Mouse (Mus musculus): ENCODE results near the gene Gm45717. TPM values are rescaled to one million over a fixed set of nuclear protein-coding genes. Genes with fewer than 3 reads are reported as not detected.

The Gm45717 gene
- total and polyA plus RNA-seq, 3 experiments: not detected

DNA sequence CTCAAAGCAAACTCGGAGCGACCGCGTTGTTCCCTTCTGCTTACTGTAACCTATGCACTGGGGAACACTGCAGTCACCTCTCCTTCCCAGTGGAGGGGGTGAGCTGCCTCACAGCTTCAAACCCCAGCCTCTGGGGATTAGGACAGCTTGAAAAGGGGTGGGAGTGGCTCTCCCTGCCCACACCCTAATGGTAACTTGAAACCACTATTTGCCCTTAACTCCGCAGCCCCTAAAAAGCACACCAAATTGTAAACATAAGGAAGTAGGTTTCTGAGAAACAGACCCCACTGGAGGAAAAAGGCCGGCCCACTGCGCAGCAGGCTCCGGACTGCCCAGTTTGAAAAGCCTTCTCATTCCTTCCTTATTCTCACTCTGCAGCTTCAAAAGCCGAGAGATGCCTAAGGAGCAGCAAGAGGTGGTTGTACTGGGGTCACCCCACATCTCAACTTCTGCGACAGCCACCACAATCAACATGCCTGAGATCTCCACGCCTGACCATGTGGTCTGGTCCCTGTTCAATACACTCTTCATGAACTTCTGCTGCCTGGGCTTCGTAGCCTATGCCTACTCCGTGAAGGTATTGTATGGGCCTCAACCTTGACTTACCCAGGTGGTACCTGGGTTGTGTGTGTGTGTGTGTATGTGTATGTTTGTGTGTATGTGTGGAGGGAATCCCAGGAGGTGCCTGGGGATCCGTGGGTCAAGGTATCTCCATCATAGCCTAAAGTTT lies 12.3 kb upstream of the Gm45717 start:
- TF ChIP-seq CTCF (IDR thresholded peaks at IDR 0.05 in 2 of 3, conservative IDR thresholded peaks at IDR 0.05 in 1 of 3; ENCODE audit: control insufficient read depth in 1 of 3, insufficient read depth in 1 of 3, low read depth in 2 of 3, low read length in 3 of 3, poor library complexity in 1 of 3, severe bottlenecking in 1 of 3) (no peak), MAFK (IDR thresholded peaks at IDR 0.05; ENCODE audit: borderline replicate concordance, low read depth, low read length) (no peak), USF2 (IDR thresholded peaks at IDR 0.05; ENCODE audit: borderline replicate concordance in 1 of 2, insufficient read depth in 1 of 2, low read depth in 1 of 2, low read length in 2 of 2) (no peak), USF1 (IDR thresholded peaks at IDR 0.05; ENCODE audit: low read depth, low read length) (no peak), MAX (IDR thresholded peaks at IDR 0.05; ENCODE audit: low read length) (no peak), TBP (IDR thresholded peaks at IDR 0.05; ENCODE audit: low read depth, low read length) (no peak)
- H3K27me3 ChIP-seq (ENCODE audit: control insufficient read depth in 1 of 2, insufficient read depth in 2 of 2, low read length in 2 of 2): peaks cover 2 to 6% of the 10 kb centered on the region in 2 experiments
- H3K4me1 ChIP-seq (ENCODE audit: control insufficient read depth in 1 of 2, insufficient read depth in 2 of 2, low read length in 2 of 2): no peaks in the 10 kb centered on the region
- H3K4me3 ChIP-seq (ENCODE audit: control insufficient read depth in 1 of 2, insufficient read depth in 1 of 2, low read depth in 2 of 2, low read length in 2 of 2): no peak overlapping the region
- H3K9ac ChIP-seq (ENCODE audit: control insufficient read depth, low read depth, low read length, poor library complexity, severe bottlenecking): no peak overlapping the region
- no peaks in the 10 kb centered on the region for H3K36me3 ChIP-seq (ENCODE audit: control insufficient read depth in 1 of 2, insufficient read depth in 2 of 2, low read length in 2 of 2)
- no peaks in the 10 kb centered on the region for H3K9me3 ChIP-seq (replicated peaks; ENCODE audit: insufficient read depth, low read length)
- H3K27ac ChIP-seq (ENCODE audit: control insufficient read depth, low read depth, low read length): no peak overlapping the region
- no peaks in the 10 kb centered on the region for H3K79me2 ChIP-seq (ENCODE audit: control insufficient read depth, insufficient read depth, low read length, poor library complexity)
- DNase-seq (ENCODE audit: low read depth, low spot score): no peak

DNA sequence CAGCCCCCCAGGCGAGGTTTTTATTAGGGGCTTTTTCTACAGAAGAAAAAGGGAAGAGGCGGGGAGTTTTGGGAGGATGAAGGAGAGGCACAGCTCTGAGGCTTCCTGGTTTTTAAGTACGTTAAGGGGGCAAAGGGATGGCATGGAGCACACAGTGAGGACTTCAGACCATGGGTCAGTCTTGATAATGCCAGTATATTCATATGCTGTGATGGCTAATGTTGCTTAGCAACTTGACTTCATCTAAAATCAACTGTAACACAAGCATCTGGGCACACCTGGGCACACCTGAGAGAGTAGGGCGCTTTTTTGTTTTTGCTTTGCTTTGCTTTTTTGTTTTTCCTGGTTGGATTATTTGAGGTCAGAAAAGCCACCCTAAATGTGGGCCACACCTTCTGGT lies 11.2 kb upstream of the Gm45717 start, which contains the start of gene Ifitm1:
TSS of gene Ifitm1 (plus strand) at position 301 of the 400 bp plus-strand sequence.
- H3K9ac ChIP-seq (ENCODE audit: control insufficient read depth, low read depth, low read length, poor library complexity, severe bottlenecking): no peak within 1 kb of the TSS
- peaks cover 6 to 7% of the 10 kb centered on the region in 2 experiments for H3K27me3 ChIP-seq (ENCODE audit: control insufficient read depth in 1 of 2, insufficient read depth in 2 of 2, low read length in 2 of 2)
- no peaks in the 10 kb centered on the region for H3K9me3 ChIP-seq (replicated peaks; ENCODE audit: insufficient read depth, low read length)
- H3K4me3 ChIP-seq (ENCODE audit: control insufficient read depth in 1 of 2, insufficient read depth in 1 of 2, low read depth in 2 of 2, low read length in 2 of 2): no peak within 1 kb of the TSS
- no peak for DNase-seq (ENCODE audit: low read depth, low spot score)
- no peaks in the 10 kb centered on the region for H3K4me1 ChIP-seq (ENCODE audit: control insufficient read depth in 1 of 2, insufficient read depth in 2 of 2, low read length in 2 of 2)
- H3K36me3 ChIP-seq (ENCODE audit: control insufficient read depth in 1 of 2, insufficient read depth in 2 of 2, low read length in 2 of 2): no peaks in the 10 kb centered on the region
- no peak within 1 kb of the TSS for H3K27ac ChIP-seq (ENCODE audit: control insufficient read depth, low read depth, low read length)
- H3K79me2 ChIP-seq (ENCODE audit: control insufficient read depth, insufficient read depth, low read length, poor library complexity): no peaks in the 10 kb centered on the region
- no peak for TF ChIP-seq SMC3 (IDR thresholded peaks at IDR 0.05; ENCODE audit: low read depth, low read length)
- no peak for TF ChIP-seq TBP (IDR thresholded peaks at IDR 0.05; ENCODE audit: low read depth, low read length)
- TF ChIP-seq UBTF (IDR thresholded peaks at IDR 0.05; ENCODE audit: borderline replicate concordance, insufficient read depth, low read depth, low read length): no peak
- TF ChIP-seq ZKSCAN1 (IDR thresholded peaks at IDR 0.05; ENCODE audit: low read depth, low read length): no peak
- TF ChIP-seq CTCF (IDR thresholded peaks at IDR 0.05 in 2 of 3, conservative IDR thresholded peaks at IDR 0.05 in 1 of 3; ENCODE audit: control insufficient read depth in 1 of 3, insufficient read depth in 1 of 3, low read depth in 2 of 3, low read length in 3 of 3, poor library complexity in 1 of 3, severe bottlenecking in 1 of 3): no peak
- TF ChIP-seq ZC3H11A (IDR thresholded peaks at IDR 0.05; ENCODE audit: low read depth, low read length): no peak
- no peak for TF ChIP-seq ZMIZ1 (IDR thresholded peaks at IDR 0.05; ENCODE audit: low read depth, low read length)
- no peak for TF ChIP-seq MYB (IDR thresholded peaks at IDR 0.05; ENCODE audit: low read depth, low read length)
- no peak for TF ChIP-seq POLR2AphosphoS2 (IDR thresholded peaks at IDR 0.05; ENCODE audit: low read length)
- no peak for TF ChIP-seq ZNF384 (IDR thresholded peaks at IDR 0.05; ENCODE audit: low read depth, low read length)
- no peak for TF ChIP-seq USF1 (IDR thresholded peaks at IDR 0.05; ENCODE audit: low read depth, low read length)
- TF ChIP-seq NRF1 (IDR thresholded peaks at IDR 0.05; ENCODE audit: insufficient read depth, low read depth, low read length, poor library complexity, severe bottlenecking): no peak
- no peak for TF ChIP-seq TAL1 (IDR thresholded peaks at IDR 0.05; ENCODE audit: low read length)
- no peak for TF ChIP-seq SIN3A (IDR thresholded peaks at IDR 0.05; ENCODE audit: low read length)
- TF ChIP-seq HCFC1 (IDR thresholded peaks at IDR 0.05; ENCODE audit: low read depth, low read length): no peak
- TF ChIP-seq USF2 (IDR thresholded peaks at IDR 0.05; ENCODE audit: borderline replicate concordance in 1 of 2, insufficient read depth in 1 of 2, low read depth in 1 of 2, low read length in 2 of 2): no peak
- TF ChIP-seq BHLHE40 (IDR thresholded peaks at IDR 0.05; ENCODE audit: borderline replicate concordance, low read depth, low read length): no peak
